24 mouse cellular contexts compared by ENCODE assay signal in genomic region chr8:87434592-87434991, GRCm38 (mm10). TPM values are rescaled to one million over a fixed set of nuclear protein-coding genes. Genes with fewer than 3 reads are reported as not detected.
"Had no signal": no experiment of that assay in that cellular context is flagged by ENCODE, and none has a peak within 500 bp of the region (broad histone marks: within the 10 kb centered on the region; RNA-seq: fewer than 3 reads in every experiment).

No protein-coding gene starts in this region.

- DNase-seq: gastrocnemius, adult 2 months; gastrocnemius, postnatal 10 days; gastrocnemius, postnatal 25 days; heart, adult 18-20 months; heart, postnatal 10 days; heart, postnatal 4 days; kidney, adult 11 months; kidney, adult 2 months; kidney, adult 9 months; kidney, postnatal 14 days; kidney, postnatal 36 days; layer of hippocampus, adult 9-11 months; layer of hippocampus, postnatal 36 days; liver had no signal

- H3K27me3 ChIP-seq: heart, embryonic 12.5 days; hindbrain, embryonic 13.5 days; hindbrain, embryonic 15.5 days; kidney, embryonic 15.5 days had no signal

- H3K9ac ChIP-seq: heart, embryonic 12.5 days; hindbrain, embryonic 13.5 days; hindbrain, embryonic 15.5 days; kidney, embryonic 15.5 days; limb, embryonic 12.5 days had no signal

- ATAC-seq: hindbrain, postnatal 0 days; intestine, embryonic 16.5 days had no signal

- H3K4me3 ChIP-seq: gastrocnemius, adult 2 months; heart, embryonic 10.5 days; heart, embryonic 12.5 days; hindbrain, embryonic 13.5 days; hindbrain, embryonic 15.5 days; kidney, embryonic 15.5 days; limb, embryonic 12.5 days had no signal

- H3K9me3 ChIP-seq: heart, embryonic 10.5 days; heart, embryonic 12.5 days; hindbrain, embryonic 13.5 days; hindbrain, embryonic 15.5 days; kidney, embryonic 15.5 days; limb, embryonic 12.5 days had no signal

- H3K27ac ChIP-seq: gastrocnemius, adult 2 months; heart, embryonic 10.5 days; hindbrain, embryonic 13.5 days; hindbrain, embryonic 15.5 days; hindbrain, postnatal 0 days; kidney, embryonic 15.5 days; kidney, postnatal 0 days; limb, embryonic 12.5 days had no signal

- H3K36me3 ChIP-seq: heart, embryonic 10.5 days; heart, embryonic 12.5 days; hindbrain, embryonic 13.5 days; hindbrain, embryonic 15.5 days; kidney, embryonic 15.5 days; limb, embryonic 12.5 days had no signal

- H3K4me2 ChIP-seq: heart, embryonic 12.5 days; hindbrain, embryonic 13.5 days; hindbrain, embryonic 15.5 days; kidney, embryonic 15.5 days; limb, embryonic 12.5 days; liver, embryonic 11.5 days had no signal

- H3K4me1 ChIP-seq: heart, embryonic 10.5 days; heart, embryonic 12.5 days; hindbrain, embryonic 15.5 days; kidney, embryonic 15.5 days had no signal

RNA-seq across cellular contexts. Expression of gene Cbln1, which starts 37.8 kb away (rescaled TPM):
- polyA plus RNA-seq: intestine, embryonic 16.5 days; kidney, embryonic 15.5 days had no signal
